Mouse (Mus musculus): Measurements from ENCODE around the gene Klk9. TPM values are rescaled to one million over a fixed set of nuclear protein-coding genes. Genes with fewer than 3 reads are reported as not detected.
A peak's percentile ranks its signal among the peaks of the same experiment; 100 is the strongest.

Gene Klk9
- polyA plus RNA-seq (2012; rRNA removed): not detected in 2 replicates

GRCm38 (mm10) chr7:43791591-43791990, at the start of gene Klk9:
TSS of gene Klk9 (plus strand) at chr7:43791891.
- DNase-seq (ENCODE audit: low read depth): no peak
- TF ChIP-seq POLR2A (IDR thresholded peaks at IDR 0.05; ENCODE audit: borderline replicate concordance, extremely low read depth, insufficient read depth, insufficient read length, poor library complexity, severe bottlenecking) (no peak), CTCF (IDR thresholded peaks at IDR 0.05; ENCODE audit: borderline replicate concordance, extremely low read depth, insufficient read depth, insufficient read length) (no peak)

GRCm38 (mm10) chr7:43747788-43748187, 43.9 kb upstream of the Klk9 start:
- DNase-seq (ENCODE audit: low read depth): peak; percentile 28
- TF ChIP-seq POLR2A (IDR thresholded peaks at IDR 0.05; ENCODE audit: borderline replicate concordance, extremely low read depth, insufficient read depth, insufficient read length, poor library complexity, severe bottlenecking) (no peak), CTCF (IDR thresholded peaks at IDR 0.05; ENCODE audit: borderline replicate concordance, extremely low read depth, insufficient read depth, insufficient read length) (no peak)

GRCm38 (mm10) chr7:43752806-43753205, 38.9 kb upstream of the Klk9 start:
- TF ChIP-seq POLR2A (IDR thresholded peaks at IDR 0.05; ENCODE audit: borderline replicate concordance, extremely low read depth, insufficient read depth, insufficient read length, poor library complexity, severe bottlenecking) (no peak), CTCF (IDR thresholded peaks at IDR 0.05; ENCODE audit: borderline replicate concordance, extremely low read depth, insufficient read depth, insufficient read length) (no peak)
- DNase-seq (ENCODE audit: low read depth): no peak

GRCm38 (mm10) chr7:43766484-43766883, 25.2 kb upstream of the Klk9 start:
- TF ChIP-seq POLR2A (IDR thresholded peaks at IDR 0.05; ENCODE audit: borderline replicate concordance, extremely low read depth, insufficient read depth, insufficient read length, poor library complexity, severe bottlenecking) (no peak), CTCF (IDR thresholded peaks at IDR 0.05; ENCODE audit: borderline replicate concordance, extremely low read depth, insufficient read depth, insufficient read length) (no peak)

GRCm38 (mm10) chr7:43768597-43768996, 23.1 kb upstream of the Klk9 start, which contains the start of gene Klk12:
TSS of gene Klk12 (plus strand) at chr7:43768897.
- no peak for DNase-seq (ENCODE audit: low read depth)
- TF ChIP-seq POLR2A (IDR thresholded peaks at IDR 0.05; ENCODE audit: borderline replicate concordance, extremely low read depth, insufficient read depth, insufficient read length, poor library complexity, severe bottlenecking): no peak
- TF ChIP-seq CTCF (IDR thresholded peaks at IDR 0.05; ENCODE audit: borderline replicate concordance, extremely low read depth, insufficient read depth, insufficient read length): no peak

More at GRCm38 (mm10) chr7:43766484-43766883, 25.2 kb upstream of the Klk9 start:
- peak; percentile 15 for DNase-seq (ENCODE audit: low read depth)

- no peak for DNase-seq (ENCODE audit: low read depth)
- no peak for TF ChIP-seq CTCF (IDR thresholded peaks at IDR 0.05; ENCODE audit: borderline replicate concordance, extremely low read depth, insufficient read depth, insufficient read length)
- TF ChIP-seq POLR2A (IDR thresholded peaks at IDR 0.05; ENCODE audit: borderline replicate concordance, extremely low read depth, insufficient read depth, insufficient read length, poor library complexity, severe bottlenecking): no peak
Observed at GRCm38 (mm10) chr7:43769636-43770035, 22.1 kb upstream of the Klk9 start.

GRCm38 (mm10) chr7:43770701-43771100, 21.0 kb upstream of the Klk9 start:
- TF ChIP-seq POLR2A (IDR thresholded peaks at IDR 0.05; ENCODE audit: borderline replicate concordance, extremely low read depth, insufficient read depth, insufficient read length, poor library complexity, severe bottlenecking): no peak
- no peak for TF ChIP-seq CTCF (IDR thresholded peaks at IDR 0.05; ENCODE audit: borderline replicate concordance, extremely low read depth, insufficient read depth, insufficient read length)
- no peak for DNase-seq (ENCODE audit: low read depth)

- DNase-seq (ENCODE audit: low read depth): no peak
- TF ChIP-seq CTCF (IDR thresholded peaks at IDR 0.05; ENCODE audit: borderline replicate concordance, extremely low read depth, insufficient read depth, insufficient read length): no peak
- TF ChIP-seq POLR2A (IDR thresholded peaks at IDR 0.05; ENCODE audit: borderline replicate concordance, extremely low read depth, insufficient read depth, insufficient read length, poor library complexity, severe bottlenecking): no peak
Observed at GRCm38 (mm10) chr7:43771916-43772315, 19.8 kb upstream of the Klk9 start.

- DNase-seq (ENCODE audit: low read depth): no peak
- TF ChIP-seq POLR2A (IDR thresholded peaks at IDR 0.05; ENCODE audit: borderline replicate concordance, extremely low read depth, insufficient read depth, insufficient read length, poor library complexity, severe bottlenecking) (no peak), CTCF (IDR thresholded peaks at IDR 0.05; ENCODE audit: borderline replicate concordance, extremely low read depth, insufficient read depth, insufficient read length) (no peak)
Observed at GRCm38 (mm10) chr7:43772901-43773300, 18.8 kb upstream of the Klk9 start.

GRCm38 (mm10) chr7:43774364-43774763, 17.3 kb upstream of the Klk9 start, which contains the start of gene Klk11:
TSS of gene Klk11 (plus strand) at chr7:43774604.
- TF ChIP-seq CTCF (IDR thresholded peaks at IDR 0.05; ENCODE audit: borderline replicate concordance, extremely low read depth, insufficient read depth, insufficient read length) (no peak), POLR2A (IDR thresholded peaks at IDR 0.05; ENCODE audit: borderline replicate concordance, extremely low read depth, insufficient read depth, insufficient read length, poor library complexity, severe bottlenecking) (no peak)

GRCm38 (mm10) chr7:43774802-43775201, 16.9 kb upstream of the Klk9 start:
- no peak for TF ChIP-seq POLR2A (IDR thresholded peaks at IDR 0.05; ENCODE audit: borderline replicate concordance, extremely low read depth, insufficient read depth, insufficient read length, poor library complexity, severe bottlenecking)
- TF ChIP-seq CTCF (IDR thresholded peaks at IDR 0.05; ENCODE audit: borderline replicate concordance, extremely low read depth, insufficient read depth, insufficient read length): no peak
- no peak for DNase-seq (ENCODE audit: low read depth)

More at GRCm38 (mm10) chr7:43774364-43774763, 17.3 kb upstream of the Klk9 start, which contains the start of gene Klk11:
- no peak for DNase-seq (ENCODE audit: low read depth)

- TF ChIP-seq POLR2A (IDR thresholded peaks at IDR 0.05; ENCODE audit: borderline replicate concordance, extremely low read depth, insufficient read depth, insufficient read length, poor library complexity, severe bottlenecking): no peak
- TF ChIP-seq CTCF (IDR thresholded peaks at IDR 0.05; ENCODE audit: borderline replicate concordance, extremely low read depth, insufficient read depth, insufficient read length): no peak
- no peak for DNase-seq (ENCODE audit: low read depth)
Observed at GRCm38 (mm10) chr7:43775311-43776057, 16.2 kb upstream of the Klk9 start.

All from brain, embryonic 14.5 days (tissue).